Mouse (Mus musculus) E14TG2a.4 (cell line): Measurements from ENCODE around the gene Ric8a.

Experiments used
- CTCF ChIP-seq: conservative IDR thresholded peaks from 2 replicates; pipeline ENCODE4 v1.5.1; 2014; ENCODE audit warnings: low read length
- POU5F1 ChIP-seq: IDR thresholded peaks from 2 replicates; pipeline ENCODE4 v1.6.1; 2014; ENCODE audit warnings: low read length, borderline replicate concordance

- TF ChIP-seq CTCF: no peak
- TF ChIP-seq POU5F1: no peak
These were observed 20.3 kb upstream of the Ric8a start for GRCm38 (mm10) chr7:140836243-140837115.
